Mouse (Mus musculus) layer of hippocampus, postnatal 36 days (tissue): Measurements from ENCODE around the gene Lsp1. TPM values are rescaled to one million over a fixed set of nuclear protein-coding genes. Genes with fewer than 3 reads are reported as not detected.

ENCODE experiments used
- DNase-seq, 2 experiments: peaks; one replicate each; pipeline ENCODE4 v3.0.0; 2022
- total RNA-seq, 2 experiments: library from RNA; stranded (reverse); gene quantifications; 2 replicates each; pipeline ENCODE4 v1.2.3; 2021

Gene Lsp1
- total RNA-seq, 2 experiments from 2014 or later = 1.2 to 3.4 TPM

DNA sequence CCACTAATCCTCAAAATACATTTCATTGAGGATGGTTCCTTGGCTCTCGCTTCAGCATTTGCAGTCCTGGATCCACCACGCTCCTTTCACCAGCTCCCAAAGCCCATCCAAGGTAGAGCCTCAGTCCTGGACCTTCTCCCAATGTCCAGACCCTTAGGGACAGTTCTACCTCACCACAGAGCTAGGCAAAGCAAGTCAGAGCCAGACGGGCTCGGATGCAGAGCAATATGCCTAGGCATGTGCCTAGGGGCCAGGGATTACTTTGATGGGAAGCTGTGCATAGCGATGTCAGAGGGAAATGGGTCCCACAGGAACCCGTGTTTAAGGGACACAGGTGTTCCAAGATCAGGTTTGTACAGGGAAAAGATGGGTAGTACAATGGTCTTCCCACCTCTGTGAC is 15.3 kb upstream of the Lsp1 start:
- DNase-seq = no peak

DNA sequence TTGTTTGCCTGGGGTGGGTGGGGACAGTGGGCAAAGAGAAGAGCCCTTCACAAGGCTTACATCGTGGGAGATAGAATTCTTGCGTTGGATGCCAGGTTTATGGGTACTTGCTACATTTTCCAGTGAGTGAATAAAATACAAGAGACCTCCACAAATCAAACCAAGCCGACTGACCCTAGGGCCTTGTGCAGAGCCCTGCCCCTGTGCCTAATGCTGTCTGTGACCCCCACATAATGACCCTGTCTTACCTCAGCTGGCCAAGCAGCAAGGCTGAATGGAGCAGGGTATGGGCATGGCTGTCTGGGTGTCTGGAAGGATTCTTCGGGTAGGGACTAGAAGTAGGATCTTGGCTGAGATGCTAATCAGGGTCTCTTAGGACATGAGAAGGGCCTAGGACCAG is 14.3 kb upstream of the Lsp1 start:
- no peak for DNase-seq

DNA sequence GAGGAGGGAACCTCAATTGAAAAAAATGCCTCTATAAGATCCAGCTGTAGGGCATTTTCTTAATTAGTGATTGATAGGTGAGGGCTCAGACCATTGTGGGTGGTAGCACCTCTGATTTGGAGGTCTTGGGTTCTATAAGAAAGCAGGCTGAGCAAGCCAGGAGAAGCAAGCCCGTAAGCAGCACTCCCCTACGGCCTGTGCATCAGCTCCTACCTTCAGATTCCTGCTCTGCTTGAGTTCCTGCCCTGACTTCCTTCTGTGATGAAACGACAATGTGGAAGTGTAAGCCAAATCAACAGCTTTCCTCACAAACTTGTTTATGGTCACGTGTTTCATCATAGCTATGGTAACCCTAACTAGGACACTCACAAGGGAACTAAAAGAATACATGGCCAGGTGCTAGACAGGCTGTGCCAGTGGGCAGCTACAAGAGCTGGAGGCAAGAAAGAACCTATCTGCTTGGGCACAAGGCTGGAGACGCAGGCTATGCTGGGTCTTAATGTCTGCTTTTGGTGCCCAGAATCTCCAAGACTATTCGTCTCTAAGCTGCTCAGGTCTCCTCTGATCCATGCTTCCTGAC is 11.5 kb upstream of the Lsp1 start:
- DNase-seq = no peak

DNA sequence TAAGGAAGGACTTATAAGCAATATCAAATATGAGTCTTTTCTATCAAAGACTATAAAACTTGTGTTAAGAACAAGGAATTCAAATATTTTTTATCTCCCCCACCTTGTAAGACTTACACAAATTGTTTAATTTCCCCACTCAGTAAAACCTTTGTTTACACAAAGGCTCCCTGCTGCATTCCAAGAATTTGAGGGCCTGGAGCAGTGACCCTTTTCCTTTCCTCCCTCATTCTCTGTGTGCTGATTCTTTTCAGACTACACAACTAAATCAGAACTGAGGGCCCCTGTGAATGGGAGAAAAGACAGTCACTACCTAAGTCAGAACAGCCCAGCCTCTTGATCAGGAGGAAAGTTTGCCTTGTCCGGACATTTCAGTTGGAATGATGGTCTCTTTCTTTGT is 5.9 kb upstream of the Lsp1 start:
- no peak for DNase-seq

DNA sequence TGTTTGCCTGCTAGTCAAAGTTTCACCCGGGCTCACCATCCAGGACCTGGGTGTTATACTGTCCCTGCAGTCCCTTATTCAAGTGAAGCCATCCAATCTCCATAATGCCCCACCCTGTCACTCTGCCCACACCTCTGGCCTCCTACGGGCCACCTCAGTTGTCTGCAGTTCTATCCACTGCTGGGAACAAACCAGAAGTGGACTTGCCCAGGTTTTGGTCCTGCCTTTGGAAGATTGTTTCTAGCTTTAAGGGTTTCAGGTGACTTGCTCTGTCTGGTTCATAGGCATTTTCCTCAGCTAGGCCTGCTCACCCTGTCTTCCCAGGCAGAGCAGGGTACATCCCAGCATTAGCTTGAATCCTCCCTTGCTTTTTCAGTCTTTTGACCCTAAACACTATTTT is 5.4 kb upstream of the Lsp1 start:
- no peak for DNase-seq

- DNase-seq = no peak
These were observed 3.8 kb upstream of the Lsp1 start for GRCm38 (mm10) chr7:142456806-142457205.

DNA sequence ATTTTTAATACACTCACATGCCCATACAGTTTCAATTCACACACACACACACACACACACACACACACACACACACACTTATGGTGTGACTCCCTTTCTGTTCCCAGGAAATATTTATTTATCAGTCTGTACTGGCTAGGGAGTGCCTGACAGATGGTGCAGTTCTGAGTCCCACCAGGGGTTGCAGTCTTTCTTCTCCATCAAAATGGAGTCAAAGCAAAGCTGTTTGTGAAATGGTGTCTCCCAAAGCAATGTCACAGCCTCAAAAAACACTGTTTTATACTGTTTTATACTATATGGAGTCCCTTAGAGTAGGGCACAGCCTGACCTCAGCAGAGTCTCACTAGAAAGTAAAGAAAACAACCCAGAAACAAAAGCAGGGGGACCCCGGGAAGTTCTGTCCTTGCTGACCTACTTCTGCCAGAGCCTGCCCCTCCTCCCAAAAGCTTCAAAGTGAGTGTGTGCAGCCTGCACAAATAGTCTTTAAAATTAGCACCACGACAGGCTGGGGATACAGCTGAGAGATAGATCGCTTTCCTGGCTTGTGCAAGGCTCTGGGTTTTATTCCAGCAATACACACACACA is 3.3 kb upstream of the Lsp1 start:
- DNase-seq = peak in 1 of 2 experiments; percentile 31

DNA sequence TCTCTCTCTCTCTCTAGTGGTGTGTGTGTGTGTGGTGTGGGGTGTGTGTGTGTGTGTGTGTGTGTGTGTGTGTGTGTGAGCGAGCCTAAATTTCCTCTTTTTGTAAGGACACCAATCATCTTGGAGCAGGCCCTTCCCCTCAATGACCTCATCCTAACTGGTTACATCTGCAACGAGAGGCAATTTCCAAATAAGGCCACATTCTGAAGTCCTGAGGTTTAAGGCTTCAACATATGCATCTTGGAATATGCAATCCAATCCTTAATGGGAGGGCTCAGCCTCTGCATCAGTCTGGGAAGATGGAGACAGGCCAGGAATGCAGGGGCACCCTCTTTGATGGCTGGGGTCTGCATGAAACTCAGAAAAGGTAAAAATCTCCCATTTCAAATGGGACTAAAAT is 2.6 kb upstream of the Lsp1 start:
- no peak for DNase-seq

- no peak for DNase-seq
These were observed 1.8 kb upstream of the Lsp1 start for GRCm38 (mm10) chr7:142458676-142459298.

DNA sequence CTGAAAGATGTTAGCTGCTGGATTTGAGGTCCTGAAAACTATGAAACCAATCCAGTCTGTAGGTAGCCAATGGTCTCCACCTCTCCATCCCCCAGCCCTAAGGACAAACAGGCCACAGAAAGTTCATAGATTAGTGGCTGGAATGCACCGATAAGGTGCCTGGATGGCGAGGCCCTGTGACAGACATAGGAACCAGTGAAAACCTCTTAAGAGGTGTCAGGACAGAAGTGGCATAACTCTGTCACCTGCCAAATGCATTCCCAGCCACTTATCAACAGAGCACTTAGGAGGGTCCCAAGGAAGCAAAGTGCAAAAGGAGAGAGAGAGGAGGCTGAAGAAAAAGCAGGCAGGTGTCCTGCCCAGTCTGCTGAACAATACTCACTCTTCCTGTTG is 1.3 kb upstream of the Lsp1 start:
- no peak for DNase-seq

- DNase-seq = no peak
These were observed 837 bp downstream of the Lsp1 start for GRCm38 (mm10) chr7:142461446-142461845.

DNA sequence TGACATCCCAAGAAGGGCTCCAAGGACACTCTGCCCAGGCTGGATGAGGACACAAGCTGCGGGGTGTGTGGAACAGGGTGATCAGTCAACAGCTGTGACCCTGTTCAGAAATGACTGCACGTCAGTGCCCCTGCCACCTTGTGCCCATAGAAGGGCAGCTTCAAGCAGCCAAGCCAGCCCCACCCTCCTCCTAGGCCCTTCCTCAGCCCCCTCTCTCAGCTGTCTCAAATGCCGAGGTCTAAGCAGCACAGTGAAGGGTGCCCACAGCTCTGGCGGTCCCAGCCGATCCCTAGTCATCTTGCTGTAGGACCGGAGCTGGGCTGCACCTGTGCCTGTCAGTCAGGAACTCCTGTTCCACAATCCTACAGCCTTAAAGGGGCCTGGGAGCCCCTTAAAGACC is 1.6 kb downstream of the Lsp1 start:
- DNase-seq = no peak

DNA sequence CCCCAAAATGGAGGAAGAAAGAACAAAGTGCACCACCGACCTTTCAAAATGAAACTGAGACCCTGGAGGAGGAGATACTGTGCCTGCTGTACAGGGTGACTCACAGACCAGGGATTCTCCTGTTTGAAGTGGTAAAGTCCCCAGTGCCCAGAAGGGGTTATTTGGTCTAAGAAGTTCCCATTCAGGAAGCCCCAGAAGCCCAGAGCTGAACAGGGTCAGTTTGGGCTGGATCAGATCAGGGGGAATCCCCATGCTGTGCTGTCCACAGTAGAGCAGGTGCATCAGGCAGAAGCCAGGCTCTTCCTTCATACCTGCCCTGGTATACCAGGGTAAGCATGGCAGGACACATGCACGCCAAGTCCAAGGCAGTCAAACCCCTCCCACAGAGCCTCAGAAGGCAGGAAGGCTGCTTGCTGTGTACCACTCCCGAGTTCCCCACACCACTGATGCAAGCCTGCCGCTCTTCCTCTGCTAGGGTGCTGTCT is 2.0 kb downstream of the Lsp1 start:
- no peak for DNase-seq

GRCm38 (mm10) chr7:142470171-142470691 is 9.6 kb downstream of the Lsp1 start:
- no peak for DNase-seq

GRCm38 (mm10) chr7:142470808-142471413 is 10.3 kb downstream of the Lsp1 start:
- DNase-seq = no peak

- DNase-seq = no peak
These were observed 10.8 kb downstream of the Lsp1 start for GRCm38 (mm10) chr7:142471414-142471861.

- no peak for DNase-seq
These were observed 11.4 kb downstream of the Lsp1 start for GRCm38 (mm10) chr7:142471884-142472570.

DNA sequence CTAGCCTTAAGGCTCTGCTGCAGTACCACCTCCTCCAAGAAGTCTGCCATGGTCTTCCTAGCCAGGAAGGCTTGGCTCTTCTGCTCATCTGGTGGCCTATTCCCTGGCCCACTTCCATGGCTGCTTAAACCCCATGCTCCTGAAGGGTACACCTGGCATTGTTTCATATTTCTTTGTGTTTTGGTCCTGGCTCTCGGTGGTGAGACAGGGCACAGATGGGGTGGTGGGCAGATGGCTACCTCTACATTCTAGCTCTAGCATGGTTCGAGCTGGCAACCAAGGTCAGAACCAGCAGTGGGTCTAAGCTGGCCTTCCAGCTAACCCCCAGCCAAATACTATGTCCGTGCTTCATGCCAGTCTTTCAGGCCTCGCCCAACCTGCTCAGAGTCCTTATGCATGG is 12.3 kb downstream of the Lsp1 start:
- no peak for DNase-seq

GRCm38 (mm10) chr7:142473476-142473875 is 12.9 kb downstream of the Lsp1 start:
- no peak for DNase-seq

DNA sequence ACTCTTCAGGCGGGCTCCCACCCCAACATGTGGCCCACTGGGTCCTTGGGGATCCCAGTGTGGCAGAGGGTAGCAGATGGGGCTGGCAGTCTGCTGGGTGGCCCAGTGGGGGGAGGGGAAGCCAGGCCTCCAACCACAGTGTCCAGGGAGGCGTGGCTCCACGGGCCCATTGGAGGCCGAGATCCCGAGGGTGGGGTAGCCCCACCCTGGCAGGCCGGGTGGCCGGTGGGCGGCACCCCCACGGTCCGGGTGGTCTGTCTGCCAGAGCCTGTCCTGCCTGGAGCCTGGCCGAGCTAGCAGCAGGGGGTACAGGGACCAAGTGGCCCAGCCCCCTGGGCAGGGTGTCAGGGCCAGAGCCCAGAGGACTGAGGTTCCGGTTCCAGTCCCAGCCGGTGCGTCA is 14.2 kb downstream of the Lsp1 start:
- no peak for DNase-seq

- DNase-seq = no peak
These were observed 15.0 kb downstream of the Lsp1 start for GRCm38 (mm10) chr7:142475641-142476040.

DNA sequence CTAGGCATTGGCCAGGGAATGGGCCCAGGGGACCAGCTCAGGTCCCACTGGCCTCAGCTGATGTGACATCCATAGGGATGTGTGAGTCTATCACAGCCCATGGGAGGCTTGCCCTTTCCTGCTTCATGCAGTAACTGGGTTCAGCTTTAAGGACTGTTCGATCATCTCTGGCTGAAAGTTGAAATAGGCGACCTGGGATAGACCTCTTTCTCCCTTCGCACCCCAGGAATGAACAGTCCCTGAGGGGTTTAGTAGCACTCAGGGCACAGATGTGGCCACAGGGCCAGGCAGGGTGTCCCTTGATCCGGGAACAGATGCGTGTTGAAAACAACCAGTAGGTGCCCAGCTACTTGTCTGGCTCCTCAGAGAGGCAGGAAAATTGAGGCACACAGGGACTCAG is 15.7 kb downstream of the Lsp1 start:
- DNase-seq = no peak
